Mouse (Mus musculus) mouse trophoblast stem cell (cell line): ENCODE results near the gene Car5b.

ENCODE experiments used
- in situ Hi-C, 2 experiments: fragments of 300-500 bp; cut with MseI, MboI; formaldehyde crosslinking; loops; 2 replicates in 1 of 2; 3 replicates in 1 of 2; pipeline ENCODE4 v1.15.1; 2025

Gene Car5b

GRCm38 (mm10) chrX:163958467-163958875 lies 69.3 kb downstream of the Car5b start, which contains the start of gene Zrsr2:
Gene Zrsr2 (minus strand): TSS chrX:163958661.
- in situ Hi-C loops, result no loop called here

DNA sequence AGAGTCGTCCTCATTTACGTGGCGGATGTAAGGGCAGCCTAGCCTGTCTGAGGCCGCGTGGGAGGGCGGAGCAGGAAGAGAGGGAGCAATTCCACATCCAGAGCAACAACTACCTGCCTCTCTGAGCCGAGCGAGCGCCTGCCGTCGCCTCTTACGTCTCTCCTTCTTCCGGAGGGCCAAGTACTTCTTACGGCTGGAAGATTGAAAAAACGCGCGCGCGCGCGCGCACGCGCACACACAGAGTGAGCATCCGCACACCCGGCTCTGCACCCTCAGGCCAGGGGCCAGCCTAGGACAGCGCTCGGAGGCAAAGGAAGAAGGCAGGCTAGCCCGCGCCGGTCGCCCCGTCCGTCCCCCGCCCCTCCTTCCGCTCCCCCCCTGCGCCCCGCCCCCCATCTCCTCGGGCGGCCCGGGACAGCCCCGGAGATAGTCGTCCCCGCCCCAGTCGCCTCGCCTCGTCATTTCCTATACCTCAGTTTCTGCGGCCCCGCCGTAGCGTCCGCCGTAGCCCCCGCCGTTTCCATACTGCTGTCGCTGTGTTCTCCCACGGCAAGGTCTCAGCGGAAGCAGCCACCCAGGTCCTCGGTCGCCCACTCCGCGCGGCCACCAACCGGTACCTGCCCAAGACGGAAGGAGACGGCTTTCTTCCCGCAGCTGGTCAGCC lies 69.9 kb downstream of the Car5b start:
- in situ Hi-C loops, result no loop called here

- in situ Hi-C loops, result no loop called here
Measured at GRCm38 (mm10) chrX:163957381-163957780, 70.4 kb downstream of the Car5b start.

- in situ Hi-C loops, result no loop called here
Measured at GRCm38 (mm10) chrX:163951618-163952017, 76.2 kb downstream of the Car5b start.

GRCm38 (mm10) chrX:163944381-163944780 lies 83.4 kb downstream of the Car5b start:
- in situ Hi-C loops, result no loop called here

DNA sequence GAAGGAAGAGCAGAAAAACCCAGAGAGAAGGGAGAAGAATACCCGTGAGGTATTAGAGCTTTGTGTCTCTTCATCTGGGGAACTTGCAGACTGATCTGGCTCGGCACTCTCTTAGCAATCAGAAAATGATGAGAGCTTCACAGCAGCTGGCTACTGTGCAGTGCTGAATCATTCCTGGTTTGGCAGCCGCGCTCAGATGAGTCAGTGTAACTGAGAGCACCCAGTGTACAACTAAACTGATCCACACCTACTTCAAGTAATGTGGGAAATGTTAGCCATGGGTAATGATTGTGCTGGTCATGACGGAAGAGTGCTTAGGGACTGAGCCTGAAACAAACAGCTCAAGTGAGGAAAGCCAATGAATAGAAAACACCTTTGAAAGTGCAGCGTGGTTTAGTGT lies 89.2 kb downstream of the Car5b start:
- in situ Hi-C loops, result no loop called here

GRCm38 (mm10) chrX:163934731-163935130 lies 93.1 kb downstream of the Car5b start:
- in situ Hi-C loops, result no loop called here

- in situ Hi-C loops, result no loop called here
Measured at GRCm38 (mm10) chrX:163929550-163929949, 98.2 kb downstream of the Car5b start.
